Mouse (Mus musculus) G1E (cell line): Measurements from ENCODE around the gene Rpl18. TPM values are rescaled to one million over a fixed set of nuclear protein-coding genes. Genes with fewer than 3 reads are reported as not detected.
A peak's percentile ranks its signal among the peaks of the same experiment; 100 is the strongest.

Experiments used
- ATAC-seq: 2 replicates; pipeline ENCODE4 v1.8.0; 2016; ENCODE audit warnings: mild to moderate bottlenecking; ENCODE audit not compliant: insufficient number of reproducible peaks, poor library complexity, low FRiP score, severe bottlenecking; ENCODE audit errors: extremely low read depth
- DNase-seq: peaks from one replicate; pipeline ENCODE4 v3.0.0; 2012; ENCODE audit warnings: low spot score
- H3K27me3 ChIP-seq: 2 replicates; pipeline ENCODE4 v1.6.1; 2012; ENCODE audit warnings: mild to moderate bottlenecking, low read length, inconsistent platforms; ENCODE audit not compliant: insufficient read depth
- H3K36me3 ChIP-seq: replicated peaks from 2 replicates; pipeline ENCODE3; 2012; ENCODE audit warnings: mild to moderate bottlenecking, inconsistent platforms
- H3K4me1 ChIP-seq: 2 replicates; pipeline ENCODE4 v1.6.1; 2012; ENCODE audit warnings: low read depth, low read length, inconsistent platforms, mixed read lengths; ENCODE audit not compliant: insufficient read depth
- H3K4me3 ChIP-seq: 2 replicates; pipeline ENCODE4 v1.5.1; 2012; ENCODE audit warnings: low read depth, mild to moderate bottlenecking, inconsistent platforms, low read length, moderate library complexity, mixed read lengths
- H3K9me3 ChIP-seq: replicated peaks from 2 replicates; pipeline ENCODE4 v1.6.1; 2012; ENCODE audit warnings: inconsistent platforms
- CTCF ChIP-seq: IDR thresholded peaks from 2 replicates; pipeline ENCODE4 v1.5.1; 2012; ENCODE audit warnings: low read depth, low read length, inconsistent platforms, mixed read lengths
- GATA1 ChIP-seq: IDR thresholded peaks from 2 replicates; pipeline ENCODE4 v1.6.1; 2012; ENCODE audit warnings: borderline replicate concordance, low read length, inconsistent platforms, mixed read lengths
- GATA2 ChIP-seq: IDR thresholded peaks from 2 replicates; pipeline ENCODE4 v1.6.1; 2012; ENCODE audit warnings: low read depth, low read length, inconsistent platforms, borderline replicate concordance
- POLR2AphosphoS5 ChIP-seq: IDR thresholded peaks from 2 replicates; pipeline ENCODE4 v1.6.1; 2012; ENCODE audit warnings: low read depth, low read length, inconsistent platforms; ENCODE audit not compliant: insufficient replicate concordance
- TAL1 ChIP-seq: conservative IDR thresholded peaks from 2 replicates; pipeline ENCODE4 v1.6.1; 2012; ENCODE audit warnings: low read depth, low read length, inconsistent platforms, mixed read lengths
- polyA plus RNA-seq: library from polyadenylated mRNA; stranded (reverse); fragments of >175 nt; gene quantifications from 2 replicates; pipeline ENCODE4 v1.2.3, GENCODE M21; 2012
- total RNA-seq, 2 experiments: library from RNA; stranded (forward) in 1 of 2; stranded (reverse) in 1 of 2; fragments of 200-1000 nt in 1 of 2; fragments of >200 nt in 1 of 2; fragmentation: Nextera tagmentation in 1 of 2; gene quantifications; 2 replicates each; pipeline ENCODE4 v1.2.3; 2014 to 2017

Rpl18 gene
- total and polyA plus RNA-seq, 3 experiments: 1,837 to 14,383 (median 3,291) TPM

DNA sequence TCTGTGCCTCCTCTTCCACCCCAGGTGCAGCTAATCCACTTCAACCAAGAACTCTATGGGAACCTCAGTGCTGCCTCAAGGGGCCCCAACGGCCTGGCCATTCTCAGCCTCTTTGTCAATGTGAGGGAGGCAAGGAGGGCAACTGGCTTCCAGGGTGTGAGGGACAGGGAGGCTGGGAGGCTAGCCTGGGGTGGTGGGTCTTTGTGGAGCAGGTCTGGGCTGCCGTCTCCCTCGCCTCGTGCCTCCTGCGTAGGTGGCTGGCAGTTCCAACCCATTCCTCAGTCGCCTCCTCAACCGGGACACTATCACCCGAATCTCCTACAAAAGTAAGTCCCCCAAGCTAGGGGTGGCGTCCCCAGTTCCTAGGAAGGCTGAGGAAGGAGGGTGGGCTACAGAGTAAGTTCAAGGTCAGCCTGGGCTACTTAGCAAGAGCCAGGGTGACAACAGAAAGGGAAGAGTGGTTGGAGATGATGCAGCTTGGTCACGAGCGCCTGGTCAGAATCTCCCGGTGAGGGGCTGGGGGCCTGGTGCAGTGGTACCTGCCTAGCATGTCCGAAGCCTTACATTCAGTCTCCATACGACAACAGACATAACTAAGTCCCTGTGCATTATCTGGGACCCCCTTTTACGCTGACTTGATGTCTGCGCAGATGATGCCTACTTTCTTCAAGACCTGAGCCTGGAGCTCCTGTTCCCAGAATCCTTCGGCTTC is 12.3 kb upstream of the Rpl18 start:
- H3K36me3 ChIP-seq: no peaks in the 10 kb centered on the region
- ATAC-seq: no peak
- no peak for TF ChIP-seq POLR2AphosphoS5
- no peak for TF ChIP-seq GATA1
- TF ChIP-seq GATA2: no peak
- TF ChIP-seq TAL1: no peak
- TF ChIP-seq CTCF: no peak
- no peak overlapping the region; the same call in 1 of the 2 replicates for H3K4me3 ChIP-seq
- H3K27me3 ChIP-seq: peaks cover 47% of the 10 kb centered on the region
- no peaks in the 10 kb centered on the region for H3K9me3 ChIP-seq
- no peak for DNase-seq
- peaks cover 80% of the 10 kb centered on the region for H3K4me1 ChIP-seq

- TF ChIP-seq POLR2AphosphoS5: no peak
- TF ChIP-seq TAL1: no peak
- TF ChIP-seq CTCF: no peak
- TF ChIP-seq GATA1: no peak
- no peak for TF ChIP-seq GATA2
- DNase-seq (peak; percentile 31), ATAC-seq (no peak)
- Histone ChIP-seq H3K9me3 (no peaks in the 10 kb centered on the region), H3K36me3 (peaks cover 6% of the 10 kb centered on the region), H3K4me1 (peaks cover 82% of the 10 kb centered on the region), H3K4me3 (peak overlapping the region; percentile 81; the same call in 1 of the 2 replicates), H3K27me3 (peaks cover 41% of the 10 kb centered on the region)
These were observed 11.7 kb upstream of the Rpl18 start for GRCm38 (mm10) chr7:45703521-45704033.

DNA sequence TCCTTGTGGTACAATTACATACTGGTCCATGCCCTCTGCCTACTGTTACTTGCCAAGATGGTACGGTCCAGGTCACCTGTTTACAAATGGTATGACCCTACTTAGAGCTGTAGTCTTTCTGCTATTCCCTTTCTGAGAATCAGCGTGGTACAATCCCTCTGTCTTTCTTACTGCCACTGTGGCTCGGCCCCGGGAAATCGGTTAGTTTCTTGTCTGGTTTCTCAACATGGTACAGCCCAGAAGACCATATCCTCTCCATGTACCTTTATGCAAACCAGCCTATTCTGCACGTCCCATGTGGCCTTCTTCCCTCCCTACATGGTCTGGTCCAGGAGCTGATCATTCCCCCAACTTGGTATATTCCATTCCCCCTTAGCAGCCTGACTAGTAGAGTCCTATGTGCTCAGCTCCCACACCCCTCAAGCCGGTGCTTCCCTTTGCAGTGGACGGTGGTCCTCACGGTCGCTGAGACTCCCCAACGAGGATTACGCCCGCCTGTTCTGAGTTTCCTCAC is 11.2 kb upstream of the Rpl18 start:
- peaks cover 88% of the 10 kb centered on the region for H3K4me1 ChIP-seq
- ATAC-seq (peak; percentile 3; the same call in 1 of the 2 replicates), DNase-seq (peak; percentile 72)
- H3K4me3 ChIP-seq: peak overlapping the region; percentile 81
- no peaks in the 10 kb centered on the region for H3K9me3 ChIP-seq
- H3K36me3 ChIP-seq: peaks cover 11% of the 10 kb centered on the region
- H3K27me3 ChIP-seq: peaks cover 36% of the 10 kb centered on the region
- TF ChIP-seq CTCF (no peak), GATA2 (no peak), TAL1 (no peak), GATA1 (no peak), POLR2AphosphoS5 (peak; percentile 67; the same call in 1 of the 2 replicates)

DNA sequence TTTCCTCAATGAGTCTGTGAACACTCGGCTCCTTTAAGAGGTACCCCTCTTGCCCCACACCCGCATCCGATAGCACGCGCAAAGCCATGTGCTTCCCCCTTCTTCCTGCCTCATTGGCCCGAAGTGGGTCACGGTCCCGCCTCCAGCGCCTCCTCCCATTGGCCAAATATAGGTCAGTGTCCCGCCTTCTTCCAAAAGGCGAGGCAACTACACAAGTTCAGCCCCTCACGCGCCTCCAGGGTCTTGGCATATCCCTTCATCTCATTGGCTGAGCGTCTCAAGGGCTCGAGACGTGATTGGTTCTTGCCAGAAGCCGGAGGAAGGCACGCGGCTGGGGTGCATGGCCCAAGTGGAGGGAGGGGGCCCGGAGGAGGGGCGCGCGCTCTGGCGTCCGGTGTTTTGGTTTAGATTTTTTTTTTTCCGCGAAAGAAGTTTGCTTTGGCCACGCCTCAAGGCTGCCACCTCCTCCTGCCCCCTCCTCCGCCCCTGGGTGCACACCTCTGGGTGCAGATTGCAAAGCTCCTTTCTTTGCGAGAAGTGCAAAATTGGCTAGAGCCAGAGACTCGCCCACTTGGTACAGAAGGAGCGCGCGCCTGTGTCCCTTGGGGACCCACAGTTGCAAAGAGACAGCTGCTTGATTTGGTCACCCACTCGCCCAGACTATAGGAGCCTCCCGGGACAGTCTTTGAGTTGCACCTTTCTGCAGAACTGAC is 10.4 kb upstream of the Rpl18 start, which contains the start of gene Dbp:
Gene Dbp, plus strand, starts transcription at position 359 of the 713 bp plus-strand sequence.
- Histone ChIP-seq H3K27me3 (peaks cover 28% of the 10 kb centered on the region), H3K4me1 (peaks cover 87% of the 10 kb centered on the region), H3K36me3 (peaks cover 19% of the 10 kb centered on the region), H3K4me3 (peak within 1 kb of the TSS; percentile 81), H3K9me3 (no peaks in the 10 kb centered on the region)
- ATAC-seq (peak; percentile 84), DNase-seq (peak; percentile 100)
- TF ChIP-seq POLR2AphosphoS5 (no peak), TAL1 (no peak), CTCF (no peak), GATA1 (no peak), GATA2 (no peak)

DNA sequence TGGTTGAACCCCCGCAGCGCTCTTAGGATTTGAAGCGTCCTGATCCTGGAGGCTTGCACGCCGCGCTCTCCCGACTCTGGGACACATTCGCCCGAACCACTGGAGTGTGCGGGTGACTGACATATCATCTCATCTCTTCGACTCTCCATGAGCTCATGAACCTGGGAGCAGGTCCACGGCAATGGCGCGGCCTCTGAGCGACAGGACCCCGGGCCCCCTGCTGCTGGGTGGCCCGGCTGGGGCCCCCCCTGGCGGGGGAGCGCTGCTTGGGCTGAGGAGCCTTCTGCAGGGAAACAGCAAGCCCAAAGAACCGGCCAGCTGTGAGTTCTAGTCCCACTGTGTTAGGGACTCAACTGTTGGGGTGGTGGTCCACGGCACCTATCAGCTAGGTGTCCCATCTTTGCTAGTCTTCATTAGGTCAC is 9.8 kb upstream of the Rpl18 start:
- TF ChIP-seq GATA2 (no peak), CTCF (no peak), TAL1 (no peak), POLR2AphosphoS5 (no peak), GATA1 (no peak)
- H3K4me3 ChIP-seq: peak overlapping the region; percentile 81
- peaks cover 84% of the 10 kb centered on the region for H3K4me1 ChIP-seq
- peaks cover 25% of the 10 kb centered on the region for H3K36me3 ChIP-seq
- DNase-seq (no peak), ATAC-seq (no peak)
- H3K9me3 ChIP-seq: no peaks in the 10 kb centered on the region
- H3K27me3 ChIP-seq: peaks cover 22% of the 10 kb centered on the region

DNA sequence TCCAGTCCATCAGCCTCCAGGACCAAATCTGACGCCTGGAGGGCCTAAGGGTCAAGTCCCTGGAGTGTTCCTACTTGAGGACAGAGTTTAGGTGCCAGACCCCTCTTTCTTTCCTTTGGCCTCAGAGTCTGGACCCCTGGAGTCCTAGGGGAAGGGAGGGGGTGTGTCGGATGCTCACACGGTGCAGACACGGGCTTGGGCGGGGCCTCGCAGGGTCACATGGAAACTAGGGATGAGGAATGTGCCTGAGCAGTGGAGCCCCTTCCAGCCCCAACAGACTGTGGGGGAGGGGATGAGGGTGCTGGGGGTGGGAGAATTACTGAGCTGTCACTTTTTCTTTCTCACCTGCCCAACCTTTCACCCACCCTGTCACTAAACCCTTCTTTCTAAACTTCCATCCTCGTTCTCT is 9.4 kb upstream of the Rpl18 start:
- Histone ChIP-seq H3K4me3 (peak overlapping the region; percentile 81), H3K4me1 (peaks cover 84% of the 10 kb centered on the region), H3K9me3 (no peaks in the 10 kb centered on the region), H3K36me3 (peaks cover 29% of the 10 kb centered on the region), H3K27me3 (peaks cover 19% of the 10 kb centered on the region)
- ATAC-seq: no peak
- TF ChIP-seq POLR2AphosphoS5 (no peak), GATA2 (no peak), TAL1 (no peak), GATA1 (no peak), CTCF (no peak)
- peak; percentile 65 for DNase-seq
